Mouse (Mus musculus): Measurements from ENCODE around the gene Esrrb.

Esrrb gene

DNA sequence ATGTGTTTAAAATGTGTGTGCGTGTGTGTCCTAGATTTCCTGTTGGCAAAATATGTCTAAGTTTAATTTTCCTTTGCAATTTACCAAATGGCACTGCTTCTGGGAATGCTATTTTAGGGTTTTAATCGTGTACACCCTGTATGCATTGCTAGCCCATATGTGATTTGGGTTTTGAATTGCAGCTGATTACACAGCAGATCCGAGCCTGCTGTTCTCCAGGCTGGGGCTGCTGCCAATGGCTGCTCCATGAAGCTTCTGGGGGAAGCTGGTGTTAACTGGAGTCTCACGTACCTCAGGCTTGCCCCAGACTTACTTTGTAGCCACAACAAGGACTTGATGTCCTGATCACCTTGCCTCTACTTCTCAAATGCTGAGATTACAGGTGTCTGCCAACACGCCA, 205.1 kb downstream of the Esrrb start:
- no peak for DNase-seq (ENCODE audit: low read depth, low spot score)

Measured in retina, postnatal 7 days (tissue).